Mouse (Mus musculus): ENCODE results near the gene Pkp3. TPM values are rescaled to one million over a fixed set of nuclear protein-coding genes. Genes with fewer than 3 reads are reported as not detected.
A peak's percentile ranks its signal among the peaks of the same experiment; 100 is the strongest.

The Pkp3 gene
- polyA plus RNA-seq, 1 experiment from 2014 or later: 0.67 TPM

GRCm38 (mm10) chr7:141051060-141051685 lies 26.8 kb upstream of the Pkp3 start:
- H3K4me3 ChIP-seq (ENCODE audit: low read depth, low read length): no peak overlapping the region
- no peaks in the 10 kb centered on the region for H3K9me3 ChIP-seq (replicated peaks; ENCODE audit: control insufficient read depth, low read length)
- peaks cover 10% of the 10 kb centered on the region; the same call in 1 of the 2 replicates for H3K4me1 ChIP-seq (ENCODE audit: control insufficient read depth, insufficient read depth, low read length)
- 57% methylated on average over 17 of the region's 17 CpGs for WGBS (ENCODE audit: insufficient replicate concordance)
- no peak overlapping the region for H3K4me2 ChIP-seq
- H3K27ac ChIP-seq (ENCODE audit: low read depth, low read length): no peak overlapping the region
- no peak overlapping the region for H3K9ac ChIP-seq (ENCODE audit: low read depth, low read length)
- ATAC-seq (replicated peaks; ENCODE audit: insufficient number of reproducible peaks, low FRiP score, low TSS enrichment): no peak
- peaks cover 5% of the 10 kb centered on the region; the same call in 1 of the 2 replicates for H3K27me3 ChIP-seq (ENCODE audit: control insufficient read depth, insufficient read depth, low read length)
- H3K36me3 ChIP-seq (ENCODE audit: control insufficient read depth, insufficient read depth, low read length): no peaks in the 10 kb centered on the region

- H3K27ac ChIP-seq (ENCODE audit: low read depth, low read length): no peak overlapping the region
- H3K27me3 ChIP-seq (ENCODE audit: control insufficient read depth, insufficient read depth, low read length): peaks cover 1% of the 10 kb centered on the region; the same call in 1 of the 2 replicates
- H3K4me2 ChIP-seq: no peak overlapping the region
- WGBS (ENCODE audit: insufficient replicate concordance): 85% methylated on average over 4 of the region's 4 CpGs
- no peak overlapping the region for H3K4me3 ChIP-seq (ENCODE audit: low read depth, low read length)
- no peak overlapping the region for H3K9ac ChIP-seq (ENCODE audit: low read depth, low read length)
- peaks cover 8% of the 10 kb centered on the region; the same call in 1 of the 2 replicates for H3K4me1 ChIP-seq (ENCODE audit: control insufficient read depth, insufficient read depth, low read length)
- H3K9me3 ChIP-seq (replicated peaks; ENCODE audit: control insufficient read depth, low read length): no peaks in the 10 kb centered on the region
- H3K36me3 ChIP-seq (ENCODE audit: control insufficient read depth, insufficient read depth, low read length): no peaks in the 10 kb centered on the region
- no peak for ATAC-seq (replicated peaks; ENCODE audit: insufficient number of reproducible peaks, low FRiP score, low TSS enrichment)
Measured at GRCm38 (mm10) chr7:141052016-141052415, 26.0 kb upstream of the Pkp3 start.

GRCm38 (mm10) chr7:141052421-141052820 lies 25.6 kb upstream of the Pkp3 start:
- ATAC-seq (replicated peaks; ENCODE audit: insufficient number of reproducible peaks, low FRiP score, low TSS enrichment): no peak
- no peaks in the 10 kb centered on the region for H3K36me3 ChIP-seq (ENCODE audit: control insufficient read depth, insufficient read depth, low read length)
- WGBS (ENCODE audit: insufficient replicate concordance): 67% methylated on average over 2 of the region's 2 CpGs

GRCm38 (mm10) chr7:141055785-141056184 lies 22.2 kb upstream of the Pkp3 start:
- Histone ChIP-seq H3K9me3 (replicated peaks; ENCODE audit: control insufficient read depth, low read length) (no peaks in the 10 kb centered on the region), H3K27ac (ENCODE audit: low read depth, low read length) (no peak overlapping the region), H3K9ac (ENCODE audit: low read depth, low read length) (no peak overlapping the region), H3K4me1 (ENCODE audit: control insufficient read depth, insufficient read depth, low read length) (no peaks in the 10 kb centered on the region), H3K4me2 (no peak overlapping the region), H3K27me3 (ENCODE audit: control insufficient read depth, insufficient read depth, low read length) (peaks cover 28% of the 10 kb centered on the region), H3K4me3 (ENCODE audit: low read depth, low read length) (no peak overlapping the region), H3K36me3 (ENCODE audit: control insufficient read depth, insufficient read depth, low read length) (no peaks in the 10 kb centered on the region)
- 70% methylated on average over 4 of the region's 4 CpGs for WGBS (ENCODE audit: insufficient replicate concordance)
- no peak for ATAC-seq (replicated peaks; ENCODE audit: insufficient number of reproducible peaks, low FRiP score, low TSS enrichment)

More at GRCm38 (mm10) chr7:141052421-141052820, 25.6 kb upstream of the Pkp3 start:
- H3K4me3 ChIP-seq (ENCODE audit: low read depth, low read length): no peak overlapping the region
- H3K4me1 ChIP-seq (ENCODE audit: control insufficient read depth, insufficient read depth, low read length): peaks cover 4% of the 10 kb centered on the region; the same call in 1 of the 2 replicates
- H3K9ac ChIP-seq (ENCODE audit: low read depth, low read length): no peak overlapping the region
- no peaks in the 10 kb centered on the region for H3K9me3 ChIP-seq (replicated peaks; ENCODE audit: control insufficient read depth, low read length)
- no peaks in the 10 kb centered on the region for H3K27me3 ChIP-seq (ENCODE audit: control insufficient read depth, insufficient read depth, low read length)
- H3K27ac ChIP-seq (ENCODE audit: low read depth, low read length): no peak overlapping the region
- H3K4me2 ChIP-seq: no peak overlapping the region

GRCm38 (mm10) chr7:141056976-141057375 lies 21.0 kb upstream of the Pkp3 start:
- Histone ChIP-seq H3K4me2 (no peak overlapping the region), H3K27ac (ENCODE audit: low read depth, low read length) (no peak overlapping the region), H3K36me3 (ENCODE audit: control insufficient read depth, insufficient read depth, low read length) (no peaks in the 10 kb centered on the region), H3K9me3 (replicated peaks; ENCODE audit: control insufficient read depth, low read length) (no peaks in the 10 kb centered on the region), H3K27me3 (ENCODE audit: control insufficient read depth, insufficient read depth, low read length) (peaks cover 40% of the 10 kb centered on the region), H3K9ac (ENCODE audit: low read depth, low read length) (no peak overlapping the region), H3K4me3 (ENCODE audit: low read depth, low read length) (no peak overlapping the region), H3K4me1 (ENCODE audit: control insufficient read depth, insufficient read depth, low read length) (0 out of 2 replicates have a peak, but pooled peaks cover 4% of the 10 kb centered on the region)
- WGBS (ENCODE audit: insufficient replicate concordance): 84% methylated on average over 6 of the region's 6 CpGs
- no peak for ATAC-seq (replicated peaks; ENCODE audit: insufficient number of reproducible peaks, low FRiP score, low TSS enrichment)

- Histone ChIP-seq H3K9ac (ENCODE audit: low read depth, low read length) (no peak overlapping the region), H3K36me3 (ENCODE audit: control insufficient read depth, insufficient read depth, low read length) (no peaks in the 10 kb centered on the region), H3K27me3 (ENCODE audit: control insufficient read depth, insufficient read depth, low read length) (peaks cover 46% of the 10 kb centered on the region), H3K4me1 (ENCODE audit: control insufficient read depth, insufficient read depth, low read length) (0 out of 2 replicates have a peak, but pooled peaks cover 4% of the 10 kb centered on the region), H3K4me3 (ENCODE audit: low read depth, low read length) (no peak overlapping the region), H3K9me3 (replicated peaks; ENCODE audit: control insufficient read depth, low read length) (no peaks in the 10 kb centered on the region), H3K4me2 (no peak overlapping the region), H3K27ac (ENCODE audit: low read depth, low read length) (no peak overlapping the region)
- ATAC-seq (replicated peaks; ENCODE audit: insufficient number of reproducible peaks, low FRiP score, low TSS enrichment): no peak
- WGBS (ENCODE audit: insufficient replicate concordance): 90% methylated on average over 1 of the region's 1 CpGs
Measured at GRCm38 (mm10) chr7:141057541-141057940, 20.5 kb upstream of the Pkp3 start.

GRCm38 (mm10) chr7:141058601-141059341 lies 19.2 kb upstream of the Pkp3 start:
- Histone ChIP-seq H3K27me3 (ENCODE audit: control insufficient read depth, insufficient read depth, low read length) (peaks cover 53% of the 10 kb centered on the region), H3K36me3 (ENCODE audit: control insufficient read depth, insufficient read depth, low read length) (no peaks in the 10 kb centered on the region), H3K27ac (ENCODE audit: low read depth, low read length) (no peak overlapping the region), H3K9ac (ENCODE audit: low read depth, low read length) (no peak overlapping the region), H3K4me1 (ENCODE audit: control insufficient read depth, insufficient read depth, low read length) (0 out of 2 replicates have a peak, but pooled peaks cover 4% of the 10 kb centered on the region), H3K4me3 (ENCODE audit: low read depth, low read length) (no peak overlapping the region), H3K4me2 (no peak overlapping the region), H3K9me3 (replicated peaks; ENCODE audit: control insufficient read depth, low read length) (no peaks in the 10 kb centered on the region)
- 80% methylated on average over 14 of the region's 14 CpGs for WGBS (ENCODE audit: insufficient replicate concordance)
- ATAC-seq (replicated peaks; ENCODE audit: insufficient number of reproducible peaks, low FRiP score, low TSS enrichment): no peak

GRCm38 (mm10) chr7:141059929-141060328 lies 18.1 kb upstream of the Pkp3 start:
- Histone ChIP-seq H3K4me2 (peak overlapping the region; percentile 92), H3K4me1 (ENCODE audit: control insufficient read depth, insufficient read depth, low read length) (0 out of 2 replicates have a peak, but pooled peaks cover 4% of the 10 kb centered on the region), H3K4me3 (ENCODE audit: low read depth, low read length) (peak overlapping the region; percentile 63), H3K27ac (ENCODE audit: low read depth, low read length) (no peak overlapping the region), H3K9ac (ENCODE audit: low read depth, low read length) (no peak overlapping the region), H3K27me3 (ENCODE audit: control insufficient read depth, insufficient read depth, low read length) (peaks cover 55% of the 10 kb centered on the region), H3K36me3 (ENCODE audit: control insufficient read depth, insufficient read depth, low read length) (no peaks in the 10 kb centered on the region), H3K9me3 (replicated peaks; ENCODE audit: control insufficient read depth, low read length) (no peaks in the 10 kb centered on the region)
- 81% methylated on average over 2 of the region's 2 CpGs for WGBS (ENCODE audit: insufficient replicate concordance)
- no peak for ATAC-seq (replicated peaks; ENCODE audit: insufficient number of reproducible peaks, low FRiP score, low TSS enrichment)

Data from heart, embryonic 11.5 days (tissue).